Mouse (Mus musculus) hindbrain, embryonic 14.5 days (tissue): Measurements from ENCODE around the gene Pagr1b. TPM values are rescaled to one million over a fixed set of nuclear protein-coding genes. Genes with fewer than 3 reads are reported as not detected.

Source experiments
- microRNA-seq: library from miRNA; unstranded; fragments of <30 nt; microRNA quantifications from one replicate; pipeline ENCODE4, GENCODE M21; 2016
- polyA plus RNA-seq: library from polyadenylated mRNA; unstranded; fragments of >200 nt; fragmentation: Nextera tagmentation; extraction: Ambion mirVana; gene quantifications from 2 replicates; pipeline ENCODE4 v1.2.1, GENCODE M21; 2014

The Pagr1b gene
- polyA plus RNA-seq, 1 experiment from 2014 or later = 0.70 TPM

Small RNAs within 50 kb of the gene (microRNA-seq; reads per million reads assigned to microRNA genes)
- not detected for gene Gm44343

Other genes starting within 250 kb of the Pagr1b start
- 206 and 218 TPM in 2 replicates for gene Ypel3, start 239.5 kb downstream of the Pagr1b start, polyA plus RNA-seq
- gene Tbx6, start 235.0 kb downstream of the Pagr1b start, polyA plus RNA-seq = 0.21 and 0.26 TPM in 2 replicates
- 177 and 182 TPM in 2 replicates for gene Ppp4c, start 224.0 kb downstream of the Pagr1b start, polyA plus RNA-seq
- gene Fam57b, start 218.8 kb downstream of the Pagr1b start, polyA plus RNA-seq = 53.2 and 54.7 TPM in 2 replicates
- 0.74 TPM in 1 of 2 replicates, not detected in the other for gene 4930451I11Rik, start 184.8 kb downstream of the Pagr1b start, polyA plus RNA-seq
- 16.5 and 25.7 TPM in 2 replicates for gene Doc2a, start 169.1 kb downstream of the Pagr1b start, polyA plus RNA-seq
- 10.1 and 11.1 TPM in 2 replicates for gene Hirip3, start 154.5 kb downstream of the Pagr1b start, polyA plus RNA-seq
- 93.7 and 95.3 TPM in 2 replicates for gene Ino80e, start 154.1 kb downstream of the Pagr1b start, polyA plus RNA-seq
- gene Taok2, start 131.8 kb downstream of the Pagr1b start, polyA plus RNA-seq = 36.4 and 37.2 TPM in 2 replicates
- 28.0 and 29.3 TPM in 2 replicates for gene Tmem219, start 93.6 kb downstream of the Pagr1b start, polyA plus RNA-seq
- 102 and 104 TPM in 2 replicates for gene Kctd13, start 87.6 kb downstream of the Pagr1b start, polyA plus RNA-seq
- 8.0 and 10.9 TPM in 2 replicates for gene Asphd1, start 66.9 kb downstream of the Pagr1b start, polyA plus RNA-seq
- gene Sez6l2, start 65.9 kb downstream of the Pagr1b start, polyA plus RNA-seq = 68.9 and 70.1 TPM in 2 replicates
- 110 and 118 TPM in 2 replicates for gene Cdipt, start 40.6 kb downstream of the Pagr1b start, polyA plus RNA-seq
- gene Cdiptos, start 40.4 kb downstream of the Pagr1b start, polyA plus RNA-seq = 0.98 and 1.0 TPM in 2 replicates
- 3.4 and 4.0 TPM in 2 replicates for gene Mvp, start 1.9 kb downstream of the Pagr1b start, polyA plus RNA-seq
- gene Pagr1a, start 868 bp upstream of the Pagr1b start, polyA plus RNA-seq = 31.5 and 38.6 TPM in 2 replicates
- gene Gm42742, start 4.6 kb upstream of the Pagr1b start, polyA plus RNA-seq = 51.9 and 52.3 TPM in 2 replicates
- gene Prrt2, start 4.7 kb upstream of the Pagr1b start, polyA plus RNA-seq = 46.7 and 57.0 TPM in 2 replicates
- gene Maz, start 10.6 kb upstream of the Pagr1b start, polyA plus RNA-seq = 68.6 and 73.1 TPM in 2 replicates
- gene Kif22, start 26.0 kb upstream of the Pagr1b start, polyA plus RNA-seq = 20.3 and 24.6 TPM in 2 replicates
- not detected in 2 replicates for gene Zg16, start 70.8 kb upstream of the Pagr1b start, polyA plus RNA-seq
- 1.7 and 1.9 TPM in 2 replicates for gene AI467606, start 74.9 kb upstream of the Pagr1b start, polyA plus RNA-seq
- gene Qprt, start 105.7 kb upstream of the Pagr1b start, polyA plus RNA-seq = 0.55 and 0.87 TPM in 2 replicates
- gene Spn, start 121.3 kb upstream of the Pagr1b start, polyA plus RNA-seq = not detected in 2 replicates
- gene Cd2bp2, start 179.6 kb upstream of the Pagr1b start, polyA plus RNA-seq = 63.7 and 64.9 TPM in 2 replicates
- gene Tbc1d10b, start 192.0 kb upstream of the Pagr1b start, polyA plus RNA-seq = 24.6 and 33.0 TPM in 2 replicates
- gene Mylpf, start 192.4 kb upstream of the Pagr1b start, polyA plus RNA-seq = 2.2 and 2.8 TPM in 2 replicates
- gene Zfp553, start 216.6 kb upstream of the Pagr1b start, polyA plus RNA-seq = 25.0 TPM in 2 replicates
- 8.3 and 9.2 TPM in 2 replicates for gene Sept1, start 216.6 kb upstream of the Pagr1b start, polyA plus RNA-seq
- 63.4 and 63.5 TPM in 2 replicates for gene Zfp771, start 227.8 kb upstream of the Pagr1b start, polyA plus RNA-seq
- 119 and 126 TPM in 2 replicates for gene Dctpp1, start 244.2 kb upstream of the Pagr1b start, polyA plus RNA-seq